Mouse (Mus musculus) lung, embryonic 15.5 days (tissue): Measurements from ENCODE around the gene Urah. TPM values are rescaled to one million over a fixed set of nuclear protein-coding genes. Genes with fewer than 3 reads are reported as not detected.

Experiments used
- ATAC-seq: fragments of 200-750 bp; cut with Nextera tagmentation; 2 replicates; pipeline ENCODE4 v1.8.0; 2017; ENCODE audit warnings: moderate number of reproducible peaks, borderline replicate concordance; ENCODE audit not compliant: low FRiP score, low TSS enrichment; ENCODE audit errors: extremely low read depth
- H3K27ac ChIP-seq: fragments of 300-500 bp; sonication (generic); 2 replicates; pipeline ENCODE4 v1.5.1; 2015; ENCODE audit warnings: moderate library complexity, mild to moderate bottlenecking, inconsistent platforms
- H3K27me3 ChIP-seq: fragments of 300-500 bp; sonication (generic); 2 replicates; pipeline ENCODE4 v1.6.1; 2015; ENCODE audit warnings: inconsistent platforms
- H3K36me3 ChIP-seq: fragments of 300-500 bp; sonication (generic); 2 replicates; pipeline ENCODE4 v1.6.1; 2015; ENCODE audit warnings: inconsistent platforms
- H3K4me1 ChIP-seq: fragments of 300-500 bp; sonication (generic); 2 replicates; pipeline ENCODE4 v1.6.1; 2015; ENCODE audit warnings: inconsistent platforms
- H3K4me2 ChIP-seq: fragments of 300-500 bp; sonication (generic); 2 replicates; pipeline ENCODE4 v1.6.1; 2015; ENCODE audit warnings: inconsistent platforms, mild to moderate bottlenecking, moderate library complexity
- H3K4me3 ChIP-seq: fragments of 300-500 bp; sonication (generic); 2 replicates; pipeline ENCODE4 v1.5.1; 2015; ENCODE audit warnings: mild to moderate bottlenecking, inconsistent platforms
- H3K9ac ChIP-seq: fragments of 300-500 bp; sonication (generic); 2 replicates; pipeline ENCODE4 v1.6.1; 2015; ENCODE audit warnings: inconsistent platforms
- H3K9me3 ChIP-seq: fragments of 300-500 bp; sonication (generic); 2 replicates; pipeline ENCODE4 v1.6.1; 2016; ENCODE audit warnings: inconsistent platforms
- WGBS: fragments of 180-500 bp; shearing (Covaris S2); methylation state at CpG from one replicate; pipeline ENCODE4 v1.1.7; 2015; 5-methylcytosine and 5-hydroxymethylcytosine counted together
- polyA plus RNA-seq: library from polyadenylated mRNA; unstranded; fragments of >200 nt; fragmentation: Nextera tagmentation; extraction: Ambion mirVana; gene quantifications from 2 replicates; pipeline ENCODE4 v1.2.1, GENCODE M21; 2015

Urah gene
- 4.4 and 5.1 TPM in 2 replicates for polyA plus RNA-seq

DNA sequence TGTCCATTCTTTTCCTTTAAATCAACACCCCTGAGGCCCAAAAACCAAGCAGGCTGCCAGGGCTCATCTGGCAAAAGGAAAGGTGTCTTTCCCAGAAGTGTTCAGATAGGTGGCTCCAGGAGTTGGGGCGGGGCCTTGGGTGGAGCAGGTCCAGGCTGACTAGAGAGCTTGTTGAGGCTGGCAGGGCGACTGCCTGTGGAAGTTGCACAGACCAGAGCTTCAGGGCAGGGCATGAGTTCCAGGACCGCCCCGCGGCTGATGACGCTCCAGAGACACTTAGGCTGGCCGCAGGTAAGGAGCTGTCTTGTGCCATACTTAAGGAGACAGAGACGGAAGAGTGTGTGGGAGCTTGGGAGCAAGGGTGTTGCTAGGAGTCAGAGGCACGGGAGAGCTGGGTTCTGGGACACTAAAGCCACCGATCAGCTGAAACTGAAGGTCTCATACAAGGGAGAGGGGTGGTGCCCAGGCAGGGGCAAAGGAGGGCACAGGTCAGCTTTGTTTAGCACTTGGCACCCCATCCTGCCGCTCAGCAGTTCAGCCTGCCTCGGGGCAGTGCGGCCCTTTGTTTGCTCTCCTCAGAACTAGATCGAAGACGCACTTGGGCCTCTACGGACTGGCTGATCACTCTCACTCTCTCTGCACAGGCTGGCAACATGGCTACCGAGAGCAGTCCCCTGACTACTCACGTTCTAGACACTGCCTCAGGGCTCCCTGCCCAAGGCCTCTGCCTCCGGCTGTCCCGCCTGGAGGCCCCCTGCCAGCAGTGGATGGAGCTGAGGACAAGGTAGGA lies at the start of gene Urah:
Gene Urah (plus strand): TSS at position 51 of the 790 bp plus-strand sequence.
- no peaks in the 10 kb centered on the region for H3K36me3 ChIP-seq
- ATAC-seq, result peak; percentile 44; the same call in 1 of the 2 replicates
- no peaks in the 10 kb centered on the region for H3K9me3 ChIP-seq
- no peak within 1 kb of the TSS; the same call in 1 of the 2 replicates for H3K9ac ChIP-seq
- no peak within 1 kb of the TSS for H3K4me3 ChIP-seq
- peaks cover 2% of the 10 kb centered on the region; the same call in 1 of the 2 replicates for H3K27me3 ChIP-seq
- peak within 1 kb of the TSS; percentile 41 for H3K4me2 ChIP-seq
- no peak within 1 kb of the TSS for H3K27ac ChIP-seq
- 0 out of 2 replicates have a peak, but pooled peaks cover 5% of the 10 kb centered on the region for H3K4me1 ChIP-seq
- 34% methylated on average over 20 of the region's 20 CpGs for WGBS

- 75% methylated on average over 33 of the region's 33 CpGs for WGBS
- no peak for ATAC-seq
Measured at GRCm38 (mm10) chr7:140787406-140788052, 47.3 kb upstream of the Urah start, which contains the start of gene Syce1. Syce1 (minus strand) TSS chr7:140787852.

DNA sequence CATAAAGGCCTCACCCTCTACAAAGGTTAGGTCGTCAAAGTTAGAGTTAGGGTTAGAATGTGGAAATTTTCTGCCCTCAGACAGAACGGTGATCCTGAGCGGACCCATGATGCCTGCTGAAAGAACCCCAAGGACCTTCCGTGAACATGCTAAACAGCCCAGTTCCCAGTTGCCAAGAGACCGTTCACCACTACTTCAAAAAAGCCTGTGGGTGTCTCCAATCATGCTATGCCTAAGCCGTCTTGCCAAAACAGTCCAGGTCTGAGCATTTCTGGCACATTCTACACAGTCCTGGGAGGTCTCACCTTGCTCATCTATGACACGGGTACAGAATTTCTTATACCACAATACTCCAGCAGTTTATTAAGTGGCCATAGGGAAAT lies 46.8 kb upstream of the Urah start:
- Histone ChIP-seq H3K36me3 (no peaks in the 10 kb centered on the region), H3K4me1 (no peaks in the 10 kb centered on the region), H3K9ac (no peak overlapping the region), H3K4me3 (no peak overlapping the region), H3K27ac (no peak overlapping the region), H3K27me3 (no peaks in the 10 kb centered on the region), H3K9me3 (no peaks in the 10 kb centered on the region), H3K4me2 (no peak overlapping the region)
- ATAC-seq, result no peak
- 84% methylated on average over 7 of the region's 7 CpGs for WGBS

More at GRCm38 (mm10) chr7:140787406-140788052, 47.3 kb upstream of the Urah start, which contains the start of gene Syce1:
- H3K36me3 ChIP-seq, result no peaks in the 10 kb centered on the region
- H3K4me3 ChIP-seq, result no peak within 1 kb of the TSS
- no peaks in the 10 kb centered on the region for H3K4me1 ChIP-seq
- no peaks in the 10 kb centered on the region for H3K9me3 ChIP-seq
- H3K9ac ChIP-seq, result no peak within 1 kb of the TSS
- H3K27ac ChIP-seq, result no peak within 1 kb of the TSS
- no peaks in the 10 kb centered on the region for H3K27me3 ChIP-seq
- no peak within 1 kb of the TSS for H3K4me2 ChIP-seq

- H3K4me2 ChIP-seq, result no peak overlapping the region
- no peaks in the 10 kb centered on the region for H3K36me3 ChIP-seq
- ATAC-seq, result no peak
- H3K9ac ChIP-seq, result no peak overlapping the region
- H3K9me3 ChIP-seq, result no peaks in the 10 kb centered on the region
- H3K4me3 ChIP-seq, result no peak overlapping the region
- 35% methylated on average over 4 of the region's 4 CpGs for WGBS
- no peaks in the 10 kb centered on the region for H3K4me1 ChIP-seq
- H3K27ac ChIP-seq, result no peak overlapping the region
- H3K27me3 ChIP-seq, result no peaks in the 10 kb centered on the region
Measured at GRCm38 (mm10) chr7:140793541-140793940, 41.3 kb upstream of the Urah start.

DNA sequence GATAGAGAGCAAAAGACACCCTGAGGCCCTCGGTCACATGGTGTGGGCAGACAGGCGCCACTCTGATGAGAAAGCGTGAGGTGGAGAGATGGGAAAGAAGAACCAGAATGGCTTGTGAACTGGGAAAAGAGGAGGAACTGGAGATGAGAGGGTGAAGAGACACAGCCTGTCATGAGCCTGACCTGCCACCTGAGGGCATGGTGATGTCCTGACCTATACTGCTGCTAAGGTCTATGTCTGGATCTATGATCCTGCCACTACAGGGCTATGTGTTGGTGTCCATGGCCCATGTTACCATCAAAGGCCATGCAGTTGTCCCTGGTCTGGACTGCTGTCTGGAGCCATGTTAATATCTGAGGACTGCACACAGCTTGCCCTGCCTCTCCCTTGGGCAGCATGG lies 37.2 kb upstream of the Urah start:
- H3K4me3 ChIP-seq, result no peak overlapping the region
- no peaks in the 10 kb centered on the region for H3K36me3 ChIP-seq
- H3K4me1 ChIP-seq, result no peaks in the 10 kb centered on the region
- ATAC-seq, result 0 out of 2 replicates have a peak, but pooled peaks have one; percentile 39
- H3K4me2 ChIP-seq, result no peak overlapping the region
- 82% methylated on average over 3 of the region's 3 CpGs for WGBS
- no peaks in the 10 kb centered on the region for H3K27me3 ChIP-seq
- no peak overlapping the region for H3K9ac ChIP-seq
- H3K9me3 ChIP-seq, result no peaks in the 10 kb centered on the region
- no peak overlapping the region for H3K27ac ChIP-seq

- H3K4me2 ChIP-seq, result no peak overlapping the region
- H3K9ac ChIP-seq, result no peak overlapping the region
- no peak overlapping the region for H3K27ac ChIP-seq
- WGBS, result 64% methylated on average over 2 of the region's 2 CpGs
- no peaks in the 10 kb centered on the region for H3K36me3 ChIP-seq
- no peaks in the 10 kb centered on the region for H3K9me3 ChIP-seq
- no peak overlapping the region for H3K4me3 ChIP-seq
- no peaks in the 10 kb centered on the region for H3K4me1 ChIP-seq
- ATAC-seq, result 0 out of 2 replicates have a peak, but pooled peaks have one; percentile 14
- H3K27me3 ChIP-seq, result no peaks in the 10 kb centered on the region
Measured at GRCm38 (mm10) chr7:140798212-140798611, 36.6 kb upstream of the Urah start.

GRCm38 (mm10) chr7:140802629-140803028 lies 32.2 kb upstream of the Urah start:
- no peak overlapping the region for H3K4me2 ChIP-seq
- H3K9me3 ChIP-seq, result no peaks in the 10 kb centered on the region
- no peaks in the 10 kb centered on the region for H3K4me1 ChIP-seq
- no peak overlapping the region for H3K27ac ChIP-seq
- no peaks in the 10 kb centered on the region for H3K36me3 ChIP-seq
- no peak overlapping the region for H3K4me3 ChIP-seq
- 62% methylated on average over 6 of the region's 6 CpGs for WGBS
- no peak overlapping the region for H3K9ac ChIP-seq
- no peak for ATAC-seq
- H3K27me3 ChIP-seq, result no peaks in the 10 kb centered on the region

DNA sequence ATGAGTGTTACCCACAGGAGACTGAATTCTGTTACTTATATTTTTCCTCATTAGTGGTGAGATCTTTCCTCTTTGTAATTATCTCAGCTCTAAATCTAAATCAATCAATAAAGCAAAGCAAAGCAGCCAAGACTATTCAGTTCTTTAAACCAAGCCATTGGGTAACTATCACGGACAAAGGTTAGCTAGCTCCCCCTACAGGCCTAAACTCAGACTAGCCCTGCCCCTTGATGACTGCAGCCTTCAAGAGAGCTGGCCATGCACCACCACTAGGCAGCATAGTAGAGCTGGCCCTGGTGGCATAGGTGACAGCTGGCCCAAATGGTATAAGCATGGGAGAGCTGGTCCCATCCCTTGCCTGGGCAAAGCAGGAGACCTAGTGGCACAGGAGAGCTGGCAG lies 29.1 kb upstream of the Urah start:
- 17% methylated on average over 1 of the region's 1 CpGs for WGBS
- no peak overlapping the region for H3K4me3 ChIP-seq
- H3K27ac ChIP-seq, result no peak overlapping the region
- no peaks in the 10 kb centered on the region for H3K4me1 ChIP-seq
- no peak overlapping the region for H3K4me2 ChIP-seq
- ATAC-seq, result no peak
- H3K9ac ChIP-seq, result no peak overlapping the region
- no peaks in the 10 kb centered on the region for H3K36me3 ChIP-seq
- H3K9me3 ChIP-seq, result no peaks in the 10 kb centered on the region
- no peaks in the 10 kb centered on the region for H3K27me3 ChIP-seq

- 88% methylated on average over 6 of the region's 6 CpGs for WGBS
- ATAC-seq, result no peak
- H3K4me3 ChIP-seq, result no peak overlapping the region
- no peaks in the 10 kb centered on the region for H3K4me1 ChIP-seq
- H3K4me2 ChIP-seq, result no peak overlapping the region
- no peaks in the 10 kb centered on the region for H3K9me3 ChIP-seq
- no peaks in the 10 kb centered on the region for H3K36me3 ChIP-seq
- H3K27ac ChIP-seq, result no peak overlapping the region
- no peak overlapping the region for H3K9ac ChIP-seq
- H3K27me3 ChIP-seq, result no peaks in the 10 kb centered on the region
Measured at GRCm38 (mm10) chr7:140810496-140810895, 24.3 kb upstream of the Urah start.

GRCm38 (mm10) chr7:140811714-140812113 lies 23.1 kb upstream of the Urah start:
- WGBS, result 78% methylated on average over 13 of the region's 13 CpGs

DNA sequence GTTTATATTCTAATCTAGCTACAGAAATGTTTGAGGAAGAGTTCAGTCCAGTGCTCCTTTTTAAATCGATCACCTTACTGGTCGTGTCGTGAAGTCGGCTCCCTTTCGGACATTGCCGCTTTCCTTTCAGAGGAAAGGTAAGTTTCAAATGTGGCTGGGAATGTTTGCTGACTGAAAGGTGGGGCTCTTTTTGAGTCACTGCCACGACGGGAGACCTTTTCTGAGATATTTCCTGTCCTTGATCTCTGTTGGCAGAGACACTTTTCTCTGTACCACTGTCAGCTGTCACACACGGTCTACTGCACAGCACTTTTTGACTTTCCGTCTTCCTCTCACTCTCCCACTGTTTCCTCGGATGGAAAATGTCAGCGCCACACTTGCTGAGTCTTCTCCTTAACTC lies 22.0 kb upstream of the Urah start:
- WGBS, result 82% methylated on average over 12 of the region's 12 CpGs

More at GRCm38 (mm10) chr7:140811714-140812113, 23.1 kb upstream of the Urah start:
- H3K4me3 ChIP-seq, result no peak overlapping the region
- no peaks in the 10 kb centered on the region for H3K4me1 ChIP-seq
- H3K9me3 ChIP-seq, result no peaks in the 10 kb centered on the region
- no peak overlapping the region for H3K4me2 ChIP-seq
- ATAC-seq, result no peak
- H3K27me3 ChIP-seq, result no peaks in the 10 kb centered on the region
- no peak overlapping the region for H3K27ac ChIP-seq
- no peak overlapping the region for H3K9ac ChIP-seq
- H3K36me3 ChIP-seq, result no peaks in the 10 kb centered on the region

DNA sequence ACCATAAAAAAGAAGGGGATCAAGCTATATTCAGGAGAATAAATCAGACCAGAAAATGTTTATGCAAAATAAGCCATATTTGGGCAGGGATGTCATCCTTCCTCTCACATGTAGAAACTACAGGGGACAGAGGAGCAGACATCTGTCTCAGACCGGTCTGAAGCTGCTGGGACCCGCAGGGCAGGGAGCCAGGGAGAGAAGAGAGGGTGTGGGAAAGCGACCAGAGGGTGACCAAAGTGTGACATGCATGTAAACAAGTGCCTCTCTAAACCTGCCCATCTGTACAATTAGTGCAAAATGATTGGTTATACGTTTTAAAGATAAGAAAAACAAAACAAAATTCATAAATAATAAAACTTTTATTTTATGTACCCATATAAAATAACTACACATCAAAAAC lies 14.6 kb upstream of the Urah start:
- H3K9ac ChIP-seq, result no peak overlapping the region
- H3K4me2 ChIP-seq, result no peak overlapping the region
- 43% methylated on average over 4 of the region's 4 CpGs for WGBS
- ATAC-seq, result no peak
- H3K4me3 ChIP-seq, result no peak overlapping the region
- H3K27ac ChIP-seq, result no peak overlapping the region
- no peaks in the 10 kb centered on the region for H3K9me3 ChIP-seq
- H3K4me1 ChIP-seq, result peaks cover 6% of the 10 kb centered on the region
- H3K27me3 ChIP-seq, result no peaks in the 10 kb centered on the region
- H3K36me3 ChIP-seq, result no peaks in the 10 kb centered on the region

More for the DNA sequence above, 22.0 kb upstream of the Urah start:
- Histone ChIP-seq H3K9ac (no peak overlapping the region), H3K4me3 (no peak overlapping the region), H3K27ac (no peak overlapping the region), H3K4me1 (no peaks in the 10 kb centered on the region), H3K9me3 (no peaks in the 10 kb centered on the region), H3K4me2 (no peak overlapping the region), H3K27me3 (no peaks in the 10 kb centered on the region), H3K36me3 (no peaks in the 10 kb centered on the region)
- no peak for ATAC-seq
